Mouse (Mus musculus) olfactory bulb, adult 2 months (tissue): ENCODE results near the gene Ncoa3. TPM values are rescaled to one million over a fixed set of nuclear protein-coding genes. Genes with fewer than 3 reads are reported as not detected.

Source experiments
- H3K27ac ChIP-seq: fragments of 200-500 bp; 2 replicates; pipeline ENCODE4 v1.5.1; 2012; ENCODE audit warnings: low read depth, low read length; ENCODE audit not compliant: insufficient read depth
- H3K4me1 ChIP-seq: fragments of 200-500 bp; 2 replicates; pipeline ENCODE4 v1.6.1; 2012; ENCODE audit warnings: low read length; ENCODE audit not compliant: control insufficient read depth, insufficient read depth
- H3K4me3 ChIP-seq: fragments of 200-500 bp; 2 replicates; pipeline ENCODE4 v1.5.1; 2012; ENCODE audit warnings: mild to moderate bottlenecking, low read depth, low read length, moderate library complexity; ENCODE audit not compliant: insufficient read depth
- CTCF ChIP-seq: fragments of 200-500 bp; IDR thresholded peaks from 2 replicates; pipeline ENCODE4 v1.5.1; 2012; ENCODE audit warnings: low read depth, mild to moderate bottlenecking, low read length, moderate library complexity; ENCODE audit not compliant: insufficient read depth
- POLR2A ChIP-seq: fragments of 200-500 bp; IDR thresholded peaks from 2 replicates; pipeline ENCODE4 v1.6.1; 2012; ENCODE audit warnings: mild to moderate bottlenecking, low read depth, low read length, moderate library complexity; ENCODE audit not compliant: insufficient read depth
- WGBS: fragments of 180-500 bp; shearing (Covaris S2); methylation state at CpG from one replicate; pipeline ENCODE4 v1.1.7; 2018; 5-methylcytosine and 5-hydroxymethylcytosine counted together
- polyA plus RNA-seq: library from polyadenylated mRNA; stranded (reverse); fragments of >200 nt; gene quantifications from 2 replicates; pipeline ENCODE4 v1.2.4, GENCODE M21; 2012; ENCODE audit warnings: low replicate concordance; ENCODE audit not compliant: missing spikeins, insufficient read depth, insufficient read length

Ncoa3 gene
- polyA plus RNA-seq, 1 experiment: not detected

DNA sequence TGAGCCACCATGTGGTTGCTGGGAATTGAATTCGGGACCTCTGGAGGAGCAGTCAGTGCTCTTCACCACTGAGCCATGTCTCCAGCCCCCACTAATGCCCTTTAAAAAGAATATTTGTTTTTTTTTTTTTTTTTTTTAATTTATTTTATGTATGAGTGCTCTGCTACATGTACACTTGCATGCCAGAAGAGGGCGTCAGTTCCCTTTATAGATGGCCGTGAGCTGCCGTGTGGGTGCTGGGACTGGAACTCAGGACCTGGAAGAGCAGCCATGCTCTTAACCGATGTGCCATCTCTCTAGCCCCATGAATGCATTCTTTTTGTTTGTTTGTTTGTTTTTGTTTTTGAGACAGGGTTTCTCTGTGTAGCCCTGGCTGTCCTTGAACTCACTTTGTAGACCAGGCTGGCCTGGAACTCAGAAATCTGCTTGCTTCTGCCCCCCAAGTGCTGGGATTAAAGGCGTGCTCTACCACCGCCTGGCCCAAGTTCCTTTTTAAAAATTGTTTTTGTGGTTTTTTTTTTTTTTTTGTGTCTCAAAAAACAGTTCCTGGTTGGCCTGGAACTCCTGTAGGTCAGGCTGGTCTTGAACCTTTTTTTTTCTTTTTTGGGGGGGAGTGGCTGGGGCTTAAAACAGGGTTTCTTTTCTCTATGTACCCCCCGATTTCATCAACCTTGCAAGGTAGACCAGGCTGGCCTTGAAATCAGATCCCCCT, 5.0 kb downstream of the Ncoa3 start:
- Histone ChIP-seq H3K4me3 (no peak overlapping the region), H3K27ac (no peak overlapping the region), H3K4me1 (peaks cover 7% of the 10 kb centered on the region)
- no peak for TF ChIP-seq POLR2A
- TF ChIP-seq CTCF: no peak
- WGBS: 95% methylated on average over 8 of the region's 8 CpGs

DNA sequence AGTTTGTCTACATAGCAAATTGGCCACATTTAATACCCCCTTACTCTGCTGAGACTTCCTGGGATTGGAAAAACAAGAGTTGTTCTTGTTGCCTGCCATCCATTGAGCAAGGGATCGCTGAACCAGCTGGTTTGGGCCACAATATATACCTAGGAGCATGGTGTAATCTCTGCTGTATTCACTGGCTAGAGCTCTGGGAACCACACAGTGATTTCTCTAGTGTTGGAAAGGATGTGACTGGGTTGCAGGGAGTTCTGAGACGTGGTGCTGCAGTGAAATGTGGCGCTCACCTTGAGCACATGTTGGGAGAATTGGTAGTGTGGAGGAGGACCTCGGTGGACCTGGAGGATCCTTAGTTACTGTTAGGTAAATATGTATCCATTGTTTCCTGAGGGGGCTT, 6.5 kb downstream of the Ncoa3 start:
- Histone ChIP-seq H3K4me3 (no peak overlapping the region), H3K4me1 (peaks cover 4% of the 10 kb centered on the region), H3K27ac (no peak overlapping the region)
- WGBS: 54% methylated on average over 4 of the region's 4 CpGs
- TF ChIP-seq POLR2A (no peak), CTCF (no peak)

GRCm38 (mm10) chr2:165999790-166000189, 7.4 kb downstream of the Ncoa3 start:
- TF ChIP-seq POLR2A (no peak), CTCF (no peak)
- WGBS: 47% methylated on average over 5 of the region's 5 CpGs
- peaks cover 2% of the 10 kb centered on the region; the same call in 1 of the 2 replicates for H3K4me1 ChIP-seq
- H3K4me3 ChIP-seq: no peak overlapping the region
- H3K27ac ChIP-seq: 0 out of 2 replicates have a peak overlapping the region, but pooled peaks have one; percentile 15

GRCm38 (mm10) chr2:166000242-166000641, 7.8 kb downstream of the Ncoa3 start:
- Histone ChIP-seq H3K27ac (no peak overlapping the region), H3K4me3 (no peak overlapping the region), H3K4me1 (peaks cover 2% of the 10 kb centered on the region; the same call in 1 of the 2 replicates)
- TF ChIP-seq POLR2A (no peak), CTCF (no peak)
- WGBS: 42% methylated on average over 5 of the region's 5 CpGs

- peak overlapping the region; percentile 42; the same call in 1 of the 2 replicates for H3K27ac ChIP-seq
- peaks cover 2% of the 10 kb centered on the region; the same call in 1 of the 2 replicates for H3K4me1 ChIP-seq
- WGBS: 16% methylated on average over 5 of the region's 5 CpGs
- TF ChIP-seq CTCF (no peak), POLR2A (no peak)
- no peak overlapping the region for H3K4me3 ChIP-seq
Measured at GRCm38 (mm10) chr2:166000769-166001168, 8.3 kb downstream of the Ncoa3 start.

DNA sequence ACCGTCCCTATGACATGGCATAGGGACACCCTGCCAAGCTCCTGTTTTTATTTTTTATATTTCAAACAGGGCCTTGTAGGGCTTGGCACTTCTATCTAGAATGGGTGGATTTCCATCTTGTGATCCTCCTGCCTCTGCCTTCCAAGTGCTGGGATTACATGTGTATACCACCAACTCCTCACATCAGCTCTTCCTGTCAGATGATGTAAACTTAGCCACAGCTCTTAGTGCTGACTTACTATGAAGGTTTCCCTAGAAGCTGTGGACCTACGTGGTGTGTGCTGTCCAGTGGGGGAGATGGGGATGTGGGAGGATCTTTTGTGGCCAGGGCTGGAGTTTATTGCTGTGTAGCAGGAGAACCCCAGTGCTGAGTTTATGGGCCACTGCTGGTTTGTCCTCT, 8.9 kb downstream of the Ncoa3 start:
- H3K27ac ChIP-seq: no peak overlapping the region; the same call in 1 of the 2 replicates
- H3K4me3 ChIP-seq: no peak overlapping the region
- peaks cover 2% of the 10 kb centered on the region; the same call in 1 of the 2 replicates for H3K4me1 ChIP-seq
- WGBS: 70% methylated on average over 2 of the region's 2 CpGs
- TF ChIP-seq POLR2A (no peak), CTCF (no peak)

DNA sequence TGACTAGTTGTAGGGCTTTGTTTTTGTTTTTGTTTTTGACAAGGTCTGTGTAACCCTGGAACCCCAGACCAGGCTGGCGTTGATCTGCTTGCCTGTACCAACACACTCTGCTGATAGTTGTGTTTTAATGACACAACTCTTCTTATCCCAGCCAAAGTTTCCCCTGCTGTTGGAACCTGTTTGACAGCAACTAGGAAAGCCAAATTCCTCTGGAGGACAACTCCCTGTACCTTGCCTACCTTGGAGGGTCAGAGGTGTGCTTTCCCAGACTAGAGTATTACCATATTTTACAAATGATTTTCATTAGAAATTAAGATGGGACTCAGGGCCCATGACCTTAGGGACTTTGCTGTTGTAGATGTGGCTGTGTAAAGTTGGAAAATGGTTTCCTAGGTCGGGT, 9.3 kb downstream of the Ncoa3 start:
- 87% methylated on average over 2 of the region's 2 CpGs for WGBS
- H3K4me1 ChIP-seq: peaks cover 2% of the 10 kb centered on the region; the same call in 1 of the 2 replicates
- H3K27ac ChIP-seq: no peak overlapping the region; the same call in 1 of the 2 replicates
- H3K4me3 ChIP-seq: no peak overlapping the region
- TF ChIP-seq CTCF: no peak
- TF ChIP-seq POLR2A: no peak

GRCm38 (mm10) chr2:166002429-166002828, 10.0 kb downstream of the Ncoa3 start:
- 83% methylated on average over 4 of the region's 4 CpGs for WGBS
- no peak for TF ChIP-seq POLR2A
- no peak for TF ChIP-seq CTCF
- Histone ChIP-seq H3K27ac (no peak overlapping the region), H3K4me1 (peaks cover 2% of the 10 kb centered on the region; the same call in 1 of the 2 replicates), H3K4me3 (no peak overlapping the region)

DNA sequence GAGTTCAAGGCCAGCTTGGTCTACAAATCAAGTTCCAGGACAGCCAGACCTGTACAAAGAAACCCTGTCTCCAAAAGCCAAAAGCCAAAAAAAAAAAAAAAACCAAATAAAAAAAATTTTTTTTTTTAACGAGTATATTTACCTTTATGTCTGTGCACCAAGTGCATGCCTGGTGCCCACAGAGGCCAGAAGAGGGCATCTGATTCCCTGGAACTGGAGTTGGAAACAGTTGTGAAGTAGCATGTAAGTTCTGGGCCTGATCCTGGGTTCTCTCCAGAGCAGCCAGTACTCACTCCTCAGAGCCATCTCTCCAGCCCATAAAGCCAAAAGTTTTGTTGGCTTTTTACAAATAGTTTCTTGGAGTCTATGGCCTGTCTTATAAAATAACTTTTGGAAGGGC, 10.6 kb downstream of the Ncoa3 start:
- peaks cover 2% of the 10 kb centered on the region; the same call in 1 of the 2 replicates for H3K4me1 ChIP-seq
- H3K4me3 ChIP-seq: no peak overlapping the region
- H3K27ac ChIP-seq: no peak overlapping the region
- 53% methylated on average over 1 of the region's 1 CpGs for WGBS
- TF ChIP-seq POLR2A: no peak
